Mouse (Mus musculus) retina, adult 2 months (tissue): Measurements from ENCODE around the gene Gm6525.
A peak's percentile ranks its signal among the peaks of the same experiment; 100 is the strongest.

Experiments used
- DNase-seq: peaks from one replicate; pipeline ENCODE4 v3.0.0-alpha.2; 2012; ENCODE audit warnings: low read depth, low spot score

Gm6525 gene

GRCm38 (mm10) chr3:84173581-84174154 lies at the start of gene Gm6525:
Gm6525 (plus strand) TSS chr3:84174104.
- no peak for DNase-seq

GRCm38 (mm10) chr3:84125704-84126289 lies 48.1 kb upstream of the Gm6525 start:
- DNase-seq = no peak

GRCm38 (mm10) chr3:84126721-84127120 lies 47.2 kb upstream of the Gm6525 start:
- no peak for DNase-seq

- DNase-seq = no peak
Observed at GRCm38 (mm10) chr3:84127431-84127830, 46.5 kb upstream of the Gm6525 start.

GRCm38 (mm10) chr3:84128871-84129870 lies 44.7 kb upstream of the Gm6525 start:
- no peak for DNase-seq

GRCm38 (mm10) chr3:84130776-84131175 lies 43.1 kb upstream of the Gm6525 start:
- DNase-seq = no peak

- DNase-seq = no peak
Observed at GRCm38 (mm10) chr3:84131369-84131768, 42.5 kb upstream of the Gm6525 start.

GRCm38 (mm10) chr3:84135387-84135786 lies 38.5 kb upstream of the Gm6525 start:
- no peak for DNase-seq

- no peak for DNase-seq
Observed at GRCm38 (mm10) chr3:84135933-84136332, 38.0 kb upstream of the Gm6525 start.

GRCm38 (mm10) chr3:84136509-84136908 lies 37.4 kb upstream of the Gm6525 start:
- no peak for DNase-seq

GRCm38 (mm10) chr3:84140947-84141346 lies 33.0 kb upstream of the Gm6525 start:
- DNase-seq = no peak

- DNase-seq = no peak
Observed at GRCm38 (mm10) chr3:84149831-84150230, 24.1 kb upstream of the Gm6525 start.

- DNase-seq = no peak
Observed at GRCm38 (mm10) chr3:84154721-84155141, 19.2 kb upstream of the Gm6525 start.

- no peak for DNase-seq
Observed at GRCm38 (mm10) chr3:84155146-84155545, 18.8 kb upstream of the Gm6525 start.

- peak; percentile 64 for DNase-seq
Observed at GRCm38 (mm10) chr3:84155558-84156006, 18.3 kb upstream of the Gm6525 start, which contains the start of gene Mnd1. Mnd1 (minus strand) TSS chr3:84155786.

- no peak for DNase-seq
Observed at GRCm38 (mm10) chr3:84156105-84156504, 17.8 kb upstream of the Gm6525 start.

GRCm38 (mm10) chr3:84157011-84157410 lies 16.9 kb upstream of the Gm6525 start:
- DNase-seq = no peak

GRCm38 (mm10) chr3:84157559-84158350 lies 16.1 kb upstream of the Gm6525 start:
- no peak for DNase-seq

GRCm38 (mm10) chr3:84165391-84165790 lies 8.5 kb upstream of the Gm6525 start:
- DNase-seq = no peak

- DNase-seq = no peak
Observed at GRCm38 (mm10) chr3:84166073-84166472, 7.8 kb upstream of the Gm6525 start.

GRCm38 (mm10) chr3:84168943-84169342 lies 5.0 kb upstream of the Gm6525 start:
- DNase-seq = no peak
